Mouse (Mus musculus) liver, adult (tissue): ENCODE results near the gene Nup155.

Experiments used
- GATA4 ChIP-seq: IDR thresholded peaks from 2 replicates; pipeline ENCODE4 v1.6.1; 2014; ENCODE audit warnings: mild to moderate bottlenecking, low read length; ENCODE audit not compliant: insufficient replicate concordance

Gene Nup155

DNA sequence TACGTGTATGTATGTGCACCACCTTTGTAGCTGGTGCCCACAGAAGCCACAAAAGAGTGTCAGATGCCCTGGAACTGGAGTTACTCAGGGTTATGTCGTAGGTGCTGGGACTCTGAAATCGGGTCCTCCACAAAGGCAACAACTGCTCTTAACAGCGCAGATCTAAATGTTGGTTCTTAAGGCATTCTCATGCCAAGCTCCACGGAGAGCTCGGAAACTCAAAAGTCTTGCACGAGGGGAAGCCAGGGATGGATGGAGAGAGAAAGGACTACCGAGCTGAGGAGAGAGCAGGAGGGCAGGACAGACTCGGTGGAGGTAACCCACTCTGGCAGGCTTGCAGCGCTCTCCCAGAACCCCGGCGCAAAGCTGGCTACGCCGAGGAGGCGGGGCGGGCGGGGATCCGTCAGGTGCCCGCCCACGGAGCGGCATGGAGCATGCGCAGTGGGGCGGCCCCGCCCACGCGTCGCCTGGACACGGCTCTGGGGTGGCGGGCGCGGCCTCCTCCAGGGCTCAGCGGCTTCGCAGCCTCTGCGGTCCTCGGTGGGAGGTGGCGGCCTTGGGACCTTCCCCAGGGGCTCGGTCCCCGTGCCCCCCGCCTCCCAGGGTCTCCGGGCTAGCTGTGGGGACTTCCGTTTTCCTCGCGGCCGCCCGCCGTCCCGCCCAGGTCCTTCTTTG, 59.7 kb downstream of the Nup155 start, which contains the start of gene Cplane1:
Gene Cplane1, plus strand, starts transcription at position 516 of the 675 bp plus-strand sequence.
- no peak for TF ChIP-seq GATA4

DNA sequence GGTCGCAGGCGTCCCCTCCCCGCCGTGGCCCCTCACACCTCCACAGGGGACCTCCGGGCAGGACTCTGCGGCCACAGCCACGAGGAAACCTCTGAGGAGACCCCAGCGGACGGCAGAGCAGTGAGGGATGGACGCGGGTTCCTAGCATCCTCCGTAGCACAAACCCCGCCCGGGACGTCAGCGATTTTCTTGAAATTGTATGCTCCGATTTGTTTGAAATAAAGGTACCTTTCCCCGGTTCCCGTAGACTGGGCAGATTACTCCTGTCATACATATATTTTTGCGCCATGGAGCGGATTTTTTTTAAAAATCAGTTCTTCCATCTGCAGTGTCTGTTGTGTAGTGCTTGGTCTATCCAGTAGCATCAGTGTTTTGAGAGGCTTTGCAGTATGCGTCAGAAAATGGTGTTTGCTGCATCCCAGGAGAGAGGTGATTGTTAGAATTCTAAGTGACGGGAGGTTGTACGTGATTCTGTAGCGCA, 60.2 kb downstream of the Nup155 start:
- no peak for TF ChIP-seq GATA4

DNA sequence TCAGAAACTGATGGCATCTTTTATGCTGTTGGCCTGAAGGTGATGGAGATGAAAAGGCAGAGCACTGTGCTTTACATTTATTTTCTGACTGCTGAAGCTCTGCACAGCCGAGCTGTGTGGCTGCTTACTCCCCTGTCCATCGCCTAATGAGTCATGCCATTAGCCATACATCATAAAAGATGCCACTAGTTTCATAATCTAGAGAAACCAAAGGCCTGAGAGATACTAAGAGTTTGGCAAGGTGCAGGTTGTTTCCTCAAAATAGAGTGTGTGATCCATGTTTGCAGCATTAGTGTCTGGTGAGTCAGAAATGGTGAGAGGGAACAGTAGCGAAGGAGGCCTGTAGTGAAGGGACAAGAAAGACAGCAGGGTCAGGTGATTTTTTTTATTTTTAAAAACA, 80.5 kb downstream of the Nup155 start:
- no peak for TF ChIP-seq GATA4

DNA sequence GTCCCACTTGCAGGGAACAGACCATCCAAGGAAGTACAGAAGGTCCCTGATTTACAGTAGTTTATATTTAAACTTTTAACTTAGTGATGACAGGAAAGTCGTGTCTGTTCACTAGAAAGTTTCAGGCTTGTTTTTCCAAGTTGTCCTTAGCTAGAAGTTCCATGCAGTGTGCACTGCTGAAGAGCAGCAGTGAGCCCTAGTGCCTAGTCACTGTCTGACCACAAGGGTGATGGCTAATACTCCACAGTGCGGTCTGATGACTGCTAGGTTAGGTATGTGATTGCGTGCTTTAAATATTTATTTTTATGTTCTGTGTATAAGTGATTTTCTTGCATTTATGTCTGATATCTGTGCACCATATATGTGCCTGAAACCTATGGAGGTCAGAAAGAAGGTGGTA, 81.4 kb downstream of the Nup155 start:
- TF ChIP-seq GATA4, result no peak

DNA sequence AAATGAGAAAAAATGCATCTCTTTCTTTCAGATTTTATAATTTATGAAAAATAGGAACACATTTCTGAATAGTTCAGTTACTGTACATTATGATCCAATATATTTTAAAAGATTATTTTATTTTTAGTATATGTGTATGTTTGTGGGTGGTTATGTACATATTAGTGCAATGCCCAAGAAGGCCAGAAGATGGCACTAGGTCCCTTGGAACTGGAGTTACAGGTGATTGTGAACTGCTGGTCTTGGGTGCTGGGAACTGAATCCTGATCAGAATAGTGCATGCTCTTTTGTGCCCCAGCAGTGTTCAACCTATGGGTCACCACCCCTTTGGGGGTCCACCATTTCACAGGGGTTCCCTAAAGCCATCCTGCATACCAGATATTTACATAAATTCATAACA, 91.2 kb downstream of the Nup155 start:
- no peak for TF ChIP-seq GATA4

DNA sequence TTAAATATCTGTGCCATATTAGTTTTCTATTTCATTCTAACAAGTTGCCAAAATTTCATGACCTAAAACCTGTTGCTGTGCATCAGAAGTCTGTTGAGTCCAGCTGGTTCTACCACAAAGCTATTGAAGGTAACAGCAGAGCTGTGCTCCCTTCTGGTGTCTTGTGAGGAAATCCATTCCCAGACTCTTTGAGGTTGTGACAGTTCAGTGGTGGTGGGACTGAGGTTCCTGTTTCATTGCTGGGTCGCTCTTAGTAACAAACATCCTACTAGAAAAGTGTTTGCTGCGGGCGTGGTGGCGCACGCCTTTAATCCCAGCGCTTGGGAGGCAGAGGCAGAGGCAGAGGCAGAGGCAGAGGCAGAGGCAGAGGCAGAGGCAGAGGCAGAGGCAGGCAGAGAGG, 99.3 kb downstream of the Nup155 start:
- TF ChIP-seq GATA4, result no peak
